Mouse (Mus musculus) kidney, adult 2 months (tissue): ENCODE results near the gene Zrsr2.

Source experiments
- CTCF ChIP-seq: fragments of 200-500 bp; conservative IDR thresholded peaks from 2 replicates; pipeline ENCODE4 v1.5.1; 2011; ENCODE audit warnings: low read depth, mild to moderate bottlenecking, control low read depth, low read length, moderate library complexity, mixed read lengths; ENCODE audit not compliant: insufficient read depth, insufficient read length
- POLR2A ChIP-seq: fragments of 200-500 bp; IDR thresholded peaks from one replicate; pipeline ENCODE4 v1.6.1; 2011; ENCODE audit warnings: low read depth, low read length, control low read depth

- no peak for TF ChIP-seq POLR2A
- TF ChIP-seq CTCF = peak; percentile 47
Measured at GRCm38 (mm10) chrX:163912791-163913190, 45.7 kb downstream of the Zrsr2 start.
